Mouse (Mus musculus) midbrain, embryonic 11.5 days (tissue): ENCODE measurements around the gene Sds. TPM values are rescaled to one million over a fixed set of nuclear protein-coding genes. Genes with fewer than 3 reads are reported as not detected.

Experiments
- ATAC-seq: fragments of 200-750 bp; cut with Nextera tagmentation; 2 replicates; pipeline ENCODE4 v1.8.0; 2017; ENCODE audit warnings: moderate TSS enrichment, moderate library complexity; ENCODE audit not compliant: low FRiP score
- DNase-seq: peaks from one replicate; pipeline ENCODE4 v3.0.0; 2015; ENCODE audit warnings: low spot score; ENCODE audit errors: missing footprints
- H3K27ac ChIP-seq: fragments of 300-500 bp; sonication (generic); 2 replicates; pipeline ENCODE4 v1.5.1; 2014; ENCODE audit warnings: low read depth, low read length
- H3K27me3 ChIP-seq: fragments of 300-500 bp; sonication (generic); 2 replicates; pipeline ENCODE4 v1.6.1; 2014; ENCODE audit warnings: mild to moderate bottlenecking, low read length, moderate library complexity, mixed read lengths; ENCODE audit not compliant: control insufficient read depth, insufficient read depth
- H3K36me3 ChIP-seq: fragments of 300-500 bp; sonication (generic); 2 replicates; pipeline ENCODE4 v1.6.1; 2014; ENCODE audit warnings: mild to moderate bottlenecking, low read length, moderate library complexity, mixed read lengths; ENCODE audit not compliant: control insufficient read depth, insufficient read depth
- H3K4me1 ChIP-seq: fragments of 300-500 bp; sonication (generic); 2 replicates; pipeline ENCODE4 v1.6.1; 2014; ENCODE audit warnings: low read length; ENCODE audit not compliant: control insufficient read depth, insufficient read depth
- H3K4me2 ChIP-seq: fragments of 300-500 bp; sonication (generic); 2 replicates; pipeline ENCODE4 v1.6.1; 2014; ENCODE audit warnings: mild to moderate bottlenecking, moderate library complexity
- H3K4me3 ChIP-seq: fragments of 300-500 bp; sonication (generic); 2 replicates; pipeline ENCODE4 v1.5.1; 2014; ENCODE audit warnings: low read depth, low read length
- H3K9ac ChIP-seq: fragments of 300-500 bp; sonication (generic); 2 replicates; pipeline ENCODE4 v1.6.1; 2014; ENCODE audit warnings: low read length
- H3K9me3 ChIP-seq: fragments of 300-500 bp; sonication (generic); 2 replicates; pipeline ENCODE4 v1.6.1; 2016; ENCODE audit warnings: low read length; ENCODE audit not compliant: control insufficient read depth
- WGBS: fragments of 180-500 bp; shearing (Covaris S2); extraction: QIAGEN DNeasy Blood & Tissue Kit; methylation state at CpG from one replicate; pipeline ENCODE4 v1.1.7; 2014; 5-methylcytosine and 5-hydroxymethylcytosine counted together
- polyA plus RNA-seq: library from polyadenylated mRNA; unstranded; fragments of >200 nt; fragmentation: Nextera tagmentation; extraction: Ambion mirVana; gene quantifications from 2 replicates; pipeline ENCODE4 v1.2.1, GENCODE M21; 2014

The Sds gene
- polyA plus RNA-seq, 1 experiment from 2014 or later = not detected

DNA sequence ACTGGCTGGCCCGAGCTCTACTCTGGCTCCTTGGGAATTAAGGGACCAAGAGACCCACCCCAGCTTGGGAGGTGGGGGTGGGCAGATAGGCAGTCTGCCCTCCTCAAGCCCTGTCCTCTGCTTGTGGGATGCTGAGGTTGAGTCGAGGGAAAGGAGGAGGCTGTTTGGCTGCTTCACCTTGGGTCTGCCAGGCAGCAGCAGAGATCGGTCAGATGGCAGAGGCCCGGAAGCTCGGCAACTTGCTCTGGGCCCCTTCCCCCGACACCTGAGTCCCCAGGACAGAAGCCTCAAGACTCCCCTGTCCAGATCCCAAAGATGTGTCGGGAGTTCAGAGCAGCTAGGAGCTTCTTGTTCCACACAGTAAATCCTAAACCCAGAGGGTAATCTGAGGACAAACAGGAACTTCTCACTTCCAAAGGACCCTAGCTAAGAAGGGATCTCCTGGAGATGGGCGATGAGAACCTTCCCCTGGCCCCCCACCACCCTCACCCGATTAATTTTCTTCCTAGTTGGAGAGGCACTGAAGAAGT, 43.8 kb upstream of the Sds start:
- H3K27me3 ChIP-seq = peaks cover 95% of the 10 kb centered on the region
- peak overlapping the region; percentile 63 for H3K27ac ChIP-seq
- 0% methylated on average over 9 of the region's 9 CpGs for WGBS
- H3K4me3 ChIP-seq = peak overlapping the region; percentile 47
- peak overlapping the region; percentile 43 for H3K4me2 ChIP-seq
- no peaks in the 10 kb centered on the region for H3K36me3 ChIP-seq
- peak; percentile 96 for DNase-seq
- H3K9ac ChIP-seq = peak overlapping the region; percentile 71
- H3K4me1 ChIP-seq = peaks cover 28% of the 10 kb centered on the region
- no peak for ATAC-seq
- H3K9me3 ChIP-seq = no peaks in the 10 kb centered on the region

DNA sequence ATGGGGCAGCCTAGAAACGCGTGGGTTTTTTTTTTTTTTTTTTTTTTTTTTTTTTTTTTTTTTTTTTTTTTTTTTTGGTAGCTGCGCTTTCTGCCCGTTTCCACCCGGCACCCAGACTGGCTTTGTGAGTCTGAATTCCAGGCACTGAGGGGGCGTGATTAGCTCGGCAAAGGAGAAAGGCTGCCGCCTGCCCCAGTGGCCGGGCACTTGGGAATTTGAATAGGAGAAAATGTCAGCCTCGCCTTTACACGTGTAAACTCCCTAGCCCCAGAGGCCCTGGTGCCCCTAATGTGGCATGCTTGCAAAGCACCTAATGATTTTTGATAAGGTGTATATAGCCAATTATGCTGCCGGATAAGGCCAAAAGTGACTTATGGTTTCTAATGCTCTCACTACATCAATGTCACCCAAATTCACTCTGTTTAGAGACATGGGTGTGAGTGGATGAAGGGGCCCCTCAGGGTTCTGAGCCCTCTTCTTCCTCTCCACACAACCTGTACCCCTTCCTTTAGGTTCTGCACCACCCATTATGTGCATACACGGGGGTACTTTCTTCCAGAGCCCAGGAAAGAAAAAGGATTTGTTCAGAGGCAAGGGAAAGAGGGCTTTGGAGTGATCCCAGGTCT, 43.1 kb upstream of the Sds start:
- Histone ChIP-seq H3K4me1 (peaks cover 33% of the 10 kb centered on the region), H3K27me3 (peaks cover 92% of the 10 kb centered on the region), H3K9ac (peak overlapping the region; percentile 71), H3K27ac (no peak overlapping the region), H3K4me2 (peak overlapping the region; percentile 70), H3K9me3 (no peaks in the 10 kb centered on the region), H3K4me3 (peak overlapping the region; percentile 47), H3K36me3 (no peaks in the 10 kb centered on the region)
- ATAC-seq (no peak), DNase-seq (peak; percentile 93)
- WGBS = under 1% methylated on average over 13 of the region's 13 CpGs

DNA sequence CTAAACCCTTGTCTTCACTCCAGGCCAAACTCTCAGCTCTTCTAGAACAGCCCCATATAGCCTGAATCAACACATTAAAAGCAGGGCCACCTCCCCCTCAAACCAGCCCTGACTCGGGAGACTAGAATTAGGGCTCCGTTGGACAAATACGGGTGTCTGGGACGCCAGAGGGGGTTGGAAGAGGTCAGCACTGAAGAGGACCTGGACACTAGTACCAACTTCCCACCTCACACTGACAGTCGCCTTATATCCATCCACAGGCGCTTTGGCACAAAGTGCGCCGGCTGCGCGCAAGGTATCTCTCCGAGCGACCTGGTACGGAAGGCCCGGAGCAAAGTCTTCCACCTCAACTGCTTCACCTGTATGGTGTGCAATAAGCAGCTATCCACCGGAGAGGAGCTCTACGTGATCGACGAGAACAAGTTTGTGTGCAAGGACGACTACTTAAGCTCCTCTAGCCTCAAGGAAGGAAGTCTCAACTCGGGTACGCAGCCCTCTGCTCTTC, 42.0 kb upstream of the Sds start:
- no peaks in the 10 kb centered on the region for H3K36me3 ChIP-seq
- ATAC-seq (no peak), DNase-seq (peak; percentile 92)
- H3K9me3 ChIP-seq = no peaks in the 10 kb centered on the region
- peak overlapping the region; percentile 70 for H3K4me2 ChIP-seq
- peak overlapping the region; percentile 47 for H3K4me3 ChIP-seq
- peaks cover 94% of the 10 kb centered on the region for H3K27me3 ChIP-seq
- H3K9ac ChIP-seq = peak overlapping the region; percentile 71
- peak overlapping the region; percentile 64 for H3K27ac ChIP-seq
- 3% methylated on average over 21 of the region's 21 CpGs for WGBS
- H3K4me1 ChIP-seq = peaks cover 42% of the 10 kb centered on the region

DNA sequence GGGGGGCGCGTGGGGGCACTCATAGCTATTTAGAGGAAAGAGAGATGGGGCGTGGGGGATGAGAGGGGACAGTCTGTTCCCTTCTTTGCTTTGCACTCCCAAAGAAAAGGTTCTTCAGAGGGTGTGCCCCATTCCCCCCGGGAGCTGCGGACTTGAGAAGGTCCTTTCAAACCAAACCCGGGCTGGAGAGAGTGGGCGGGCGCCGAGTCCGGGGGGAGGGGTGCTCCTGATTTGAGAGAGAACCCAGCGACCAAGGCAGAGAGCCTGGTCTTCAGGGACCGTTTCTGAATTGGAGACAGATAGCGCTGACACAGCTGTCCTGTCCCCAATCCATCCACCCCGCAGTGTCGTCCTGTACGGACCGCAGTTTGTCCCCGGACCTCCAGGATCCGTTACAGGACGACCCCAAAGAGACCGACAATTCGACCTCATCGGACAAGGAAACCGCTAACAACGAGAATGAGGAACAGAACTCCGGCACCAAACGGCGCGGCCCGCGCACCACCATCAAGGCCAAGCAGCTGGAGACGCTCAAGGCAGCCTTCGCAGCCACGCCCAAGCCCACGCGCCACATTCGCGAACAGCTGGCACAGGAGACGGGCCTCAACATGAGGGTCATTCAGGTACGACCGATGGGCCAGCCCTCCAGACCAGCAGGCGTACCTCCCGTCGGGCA, 41.2 kb upstream of the Sds start:
- ATAC-seq = no peak
- Histone ChIP-seq H3K4me3 (peak overlapping the region; percentile 47), H3K9ac (peak overlapping the region; percentile 71), H3K4me1 (peaks cover 50% of the 10 kb centered on the region), H3K9me3 (no peaks in the 10 kb centered on the region), H3K27ac (peak overlapping the region; percentile 64), H3K27me3 (peaks cover 94% of the 10 kb centered on the region), H3K4me2 (peak overlapping the region; percentile 70), H3K36me3 (no peaks in the 10 kb centered on the region)
- under 1% methylated on average over 44 of the region's 44 CpGs for WGBS
- DNase-seq = peak; percentile 96

DNA sequence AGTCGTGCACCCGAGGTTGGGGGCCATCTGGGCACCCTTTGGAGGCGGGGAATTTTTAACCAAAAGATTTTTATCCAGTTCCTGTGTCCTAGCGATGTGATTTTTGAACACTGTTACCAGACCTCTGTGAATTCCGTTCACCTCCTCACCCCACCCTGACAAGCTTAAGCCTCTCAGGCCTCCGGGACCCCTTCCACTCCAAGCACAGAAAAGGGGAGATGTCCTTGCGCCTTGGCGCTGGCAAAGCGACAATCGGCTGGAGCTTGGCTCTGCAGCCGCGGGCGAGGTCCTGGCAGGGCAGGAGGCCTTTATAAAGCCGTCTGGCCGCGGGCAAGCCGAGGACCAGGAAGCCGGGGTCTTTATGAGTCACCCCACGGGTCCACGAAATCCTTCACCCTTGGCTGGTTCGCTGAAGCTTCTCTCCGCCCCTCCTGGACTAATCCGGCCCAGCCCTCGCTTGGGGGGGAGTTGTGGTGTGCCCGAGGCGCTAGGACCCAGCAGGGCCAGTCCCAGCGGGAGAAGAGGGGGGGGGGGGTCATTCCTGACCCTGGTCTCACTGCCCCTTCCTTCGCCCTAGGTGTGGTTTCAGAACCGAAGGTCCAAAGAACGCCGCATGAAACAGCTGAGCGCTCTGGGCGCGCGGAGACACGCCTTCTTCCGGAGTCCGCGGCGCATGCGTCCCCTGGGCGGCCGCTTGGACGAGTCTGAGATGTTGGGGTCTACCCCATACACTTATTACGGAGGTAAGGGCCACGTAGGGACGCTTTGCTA, 40.4 kb upstream of the Sds start:
- under 1% methylated on average over 47 of the region's 47 CpGs for WGBS
- H3K4me3 ChIP-seq = peak overlapping the region; percentile 47
- peaks cover 90% of the 10 kb centered on the region for H3K27me3 ChIP-seq
- peaks cover 51% of the 10 kb centered on the region for H3K4me1 ChIP-seq
- no peaks in the 10 kb centered on the region for H3K36me3 ChIP-seq
- peak overlapping the region; percentile 64 for H3K27ac ChIP-seq
- H3K4me2 ChIP-seq = peak overlapping the region; percentile 70
- H3K9ac ChIP-seq = peak overlapping the region; percentile 71
- DNase-seq (peak; percentile 97), ATAC-seq (peak; percentile 28)
- H3K9me3 ChIP-seq = no peaks in the 10 kb centered on the region

DNA sequence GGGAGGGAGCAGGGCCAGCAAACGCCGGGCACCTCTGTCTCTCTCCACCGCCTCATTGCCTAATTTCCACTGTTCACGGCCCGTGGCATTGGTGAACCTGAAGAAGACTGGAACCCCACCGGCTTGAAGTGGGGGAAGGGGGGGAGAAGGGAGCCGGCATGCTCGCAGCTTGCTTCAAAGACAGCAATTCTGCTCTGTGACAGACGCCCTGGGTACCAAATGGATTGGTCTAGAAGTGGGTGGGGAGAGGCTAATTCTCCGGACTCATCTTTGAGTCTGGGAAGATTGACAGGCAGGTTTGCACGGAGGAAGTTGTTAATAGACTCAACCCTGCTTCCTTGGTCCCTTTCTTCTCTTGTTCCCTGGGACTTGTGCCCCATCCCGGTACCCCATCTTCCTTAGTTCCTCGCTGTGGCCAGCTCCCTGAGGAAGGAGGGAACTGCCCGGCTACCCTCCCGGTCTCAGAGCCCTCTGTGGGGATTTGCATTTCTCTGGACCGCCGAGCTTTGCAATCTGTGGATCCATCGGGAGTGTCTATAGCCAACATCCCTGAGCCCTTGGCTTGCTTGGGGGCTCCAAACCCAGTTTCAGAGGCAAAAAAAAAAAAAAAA, 39.3 kb upstream of the Sds start:
- Histone ChIP-seq H3K4me3 (peak overlapping the region; percentile 47), H3K27ac (peak overlapping the region; percentile 85), H3K4me1 (peaks cover 47% of the 10 kb centered on the region), H3K9me3 (no peaks in the 10 kb centered on the region), H3K4me2 (peak overlapping the region; percentile 70), H3K27me3 (peaks cover 81% of the 10 kb centered on the region), H3K36me3 (no peaks in the 10 kb centered on the region), H3K9ac (peak overlapping the region; percentile 71)
- peak; percentile 96 for DNase-seq
- WGBS = 0% methylated on average over 18 of the region's 18 CpGs
- no peak for ATAC-seq

DNA sequence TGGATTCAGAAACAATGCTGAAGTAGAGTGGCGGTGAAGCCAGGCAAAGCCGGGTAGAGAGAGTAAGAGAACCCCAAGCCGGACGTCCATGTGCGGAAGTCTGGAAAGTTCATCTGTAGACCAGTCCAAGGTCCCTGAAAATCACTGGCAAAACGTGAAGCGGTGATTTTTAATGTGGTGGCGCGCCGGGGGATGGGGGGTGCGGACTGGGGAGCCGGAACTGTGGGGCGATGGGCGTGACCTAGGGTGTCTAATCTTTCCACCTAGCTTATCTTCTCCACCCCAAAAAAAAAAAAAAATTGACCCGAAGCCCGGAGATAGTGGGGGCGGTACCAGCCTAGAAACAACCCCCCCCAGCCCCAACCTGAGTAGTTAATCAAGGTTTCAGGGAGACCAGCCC, 38.8 kb upstream of the Sds start:
- Histone ChIP-seq H3K36me3 (no peaks in the 10 kb centered on the region), H3K4me3 (peak overlapping the region; percentile 47), H3K27ac (peak overlapping the region; percentile 85), H3K4me1 (peaks cover 44% of the 10 kb centered on the region), H3K9me3 (no peaks in the 10 kb centered on the region), H3K4me2 (peak overlapping the region; percentile 70), H3K9ac (peak overlapping the region; percentile 71), H3K27me3 (peaks cover 77% of the 10 kb centered on the region)
- DNase-seq = peak; percentile 95
- no peak for ATAC-seq
- WGBS = under 1% methylated on average over 16 of the region's 17 CpGs

DNA sequence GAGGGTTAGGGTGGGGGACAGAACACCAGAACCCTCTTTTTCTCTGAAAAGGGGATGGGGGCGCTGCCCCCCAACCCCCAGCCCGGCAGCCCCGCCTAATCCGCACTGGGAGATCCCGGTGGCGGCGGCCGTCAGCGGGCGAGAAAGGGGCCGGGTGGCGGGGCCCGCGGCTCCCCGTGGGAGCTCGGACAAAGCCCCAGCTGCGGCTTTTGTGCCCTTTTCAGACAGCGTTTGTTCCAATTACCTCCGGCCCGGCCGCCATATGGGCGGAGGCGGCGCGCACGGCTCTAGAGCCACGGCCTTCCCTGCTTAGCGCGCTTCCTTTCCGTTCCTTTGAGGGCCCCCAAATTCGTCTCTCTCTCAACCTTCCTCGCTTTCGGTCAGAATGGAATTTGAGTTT, 38.3 kb upstream of the Sds start:
- peaks cover 44% of the 10 kb centered on the region for H3K4me1 ChIP-seq
- peaks cover 75% of the 10 kb centered on the region for H3K27me3 ChIP-seq
- ATAC-seq (no peak), DNase-seq (peak; percentile 93)
- peak overlapping the region; percentile 85 for H3K27ac ChIP-seq
- peak overlapping the region; percentile 70 for H3K4me2 ChIP-seq
- H3K9ac ChIP-seq = peak overlapping the region; percentile 71
- H3K4me3 ChIP-seq = peak overlapping the region; percentile 47
- H3K36me3 ChIP-seq = no peaks in the 10 kb centered on the region
- H3K9me3 ChIP-seq = no peaks in the 10 kb centered on the region
- WGBS = under 1% methylated on average over 29 of the region's 33 CpGs
